Mouse (Mus musculus) liver, embryonic 12.5 days (tissue): Measurements from ENCODE around the gene Col8a1. TPM values are rescaled to one million over a fixed set of nuclear protein-coding genes. Genes with fewer than 3 reads are reported as not detected.
A peak's percentile ranks its signal among the peaks of the same experiment; 100 is the strongest.

Source experiments
- ATAC-seq: fragments of 200-750 bp; cut with Nextera tagmentation; 2 replicates; pipeline ENCODE4 v1.8.0; 2017; ENCODE audit warnings: moderate number of reproducible peaks, mild to moderate bottlenecking, moderate library complexity
- H3K27ac ChIP-seq: fragments of 300-500 bp; sonication (generic); 2 replicates; pipeline ENCODE4 v1.5.1; 2016; ENCODE audit warnings: mild to moderate bottlenecking
- H3K27me3 ChIP-seq: fragments of 300-500 bp; sonication (generic); replicated peaks from 2 replicates; pipeline ENCODE4 v1.6.1; 2016; ENCODE audit warnings: mild to moderate bottlenecking, moderate library complexity
- H3K36me3 ChIP-seq: fragments of 300-500 bp; sonication (generic); 2 replicates; pipeline ENCODE4 v1.6.1; 2016; ENCODE audit warnings: mild to moderate bottlenecking, moderate library complexity
- H3K4me1 ChIP-seq: fragments of 300-500 bp; sonication (generic); 2 replicates; pipeline ENCODE4 v1.6.1; 2016
- H3K4me2 ChIP-seq: fragments of 300-500 bp; sonication (generic); 2 replicates; pipeline ENCODE4 v1.6.1; 2016; ENCODE audit warnings: mild to moderate bottlenecking, moderate library complexity
- H3K4me3 ChIP-seq: fragments of 300-500 bp; sonication (generic); 2 replicates; pipeline ENCODE4 v1.5.1; 2016; ENCODE audit warnings: mild to moderate bottlenecking, moderate library complexity
- H3K9ac ChIP-seq: fragments of 300-500 bp; sonication (generic); 2 replicates; pipeline ENCODE4 v1.6.1; 2016; ENCODE audit warnings: mild to moderate bottlenecking, moderate library complexity
- H3K9me3 ChIP-seq: fragments of 300-500 bp; sonication (generic); replicated peaks from 2 replicates; pipeline ENCODE4 v1.6.1; 2016; ENCODE audit warnings: mild to moderate bottlenecking, moderate library complexity
- WGBS: fragments of 180-500 bp; shearing (Covaris S2); methylation state at CpG from one replicate; pipeline ENCODE4 v1.1.7; 2016; ENCODE audit not compliant: insufficient replicate concordance; 5-methylcytosine and 5-hydroxymethylcytosine counted together
- polyA plus RNA-seq: library from polyadenylated mRNA; unstranded; fragments of >200 nt; fragmentation: Nextera tagmentation; extraction: Ambion mirVana; gene quantifications from 2 replicates; pipeline ENCODE4 v1.2.1, GENCODE M21; 2016

The Col8a1 gene
- 0.36 and 0.61 TPM in 2 replicates for polyA plus RNA-seq

- Histone ChIP-seq H3K36me3 (no peaks in the 10 kb centered on the region), H3K27me3 (peaks cover 18% of the 10 kb centered on the region; the same call in 1 of the 2 replicates), H3K4me3 (peak within 1 kb of the TSS; percentile 15; the same call in 1 of the 2 replicates), H3K9me3 (no peaks in the 10 kb centered on the region), H3K27ac (no peak within 1 kb of the TSS), H3K4me1 (no peaks in the 10 kb centered on the region), H3K9ac (no peak within 1 kb of the TSS), H3K4me2 (peak within 1 kb of the TSS; percentile 55)
- WGBS: 6% methylated on average over 19 of the region's 19 CpGs
- ATAC-seq: no peak
These were observed at the start of gene Col8a1 for GRCm38 (mm10) chr16:57754526-57755125. Gene Col8a1 (minus strand): TSS chr16:57754737.

- Histone ChIP-seq H3K9me3 (no peaks in the 10 kb centered on the region), H3K27ac (no peak overlapping the region), H3K9ac (no peak overlapping the region), H3K4me2 (no peak overlapping the region), H3K36me3 (no peaks in the 10 kb centered on the region), H3K27me3 (no peaks in the 10 kb centered on the region), H3K4me1 (no peaks in the 10 kb centered on the region), H3K4me3 (no peak overlapping the region)
- WGBS: 81% methylated on average over 2 of the region's 2 CpGs
- ATAC-seq: no peak
These were observed 47.3 kb upstream of the Col8a1 start for GRCm38 (mm10) chr16:57801886-57802285.

GRCm38 (mm10) chr16:57796321-57796720 lies 41.8 kb upstream of the Col8a1 start:
- Histone ChIP-seq H3K4me3 (no peak overlapping the region), H3K27ac (no peak overlapping the region), H3K36me3 (no peaks in the 10 kb centered on the region), H3K4me1 (no peaks in the 10 kb centered on the region), H3K9ac (no peak overlapping the region), H3K9me3 (no peaks in the 10 kb centered on the region), H3K4me2 (no peak overlapping the region), H3K27me3 (no peaks in the 10 kb centered on the region)
- no peak for ATAC-seq
- 57% methylated on average over 6 of the region's 6 CpGs for WGBS

- H3K27ac ChIP-seq: no peak overlapping the region
- H3K9me3 ChIP-seq: no peaks in the 10 kb centered on the region
- no peak overlapping the region for H3K9ac ChIP-seq
- no peak for ATAC-seq
- H3K4me3 ChIP-seq: no peak overlapping the region
- no peaks in the 10 kb centered on the region for H3K36me3 ChIP-seq
- H3K27me3 ChIP-seq: no peaks in the 10 kb centered on the region
- H3K4me1 ChIP-seq: no peaks in the 10 kb centered on the region
- H3K4me2 ChIP-seq: no peak overlapping the region
These were observed 24.5 kb upstream of the Col8a1 start for GRCm38 (mm10) chr16:57779011-57779410.

GRCm38 (mm10) chr16:57765615-57766014 lies 11.1 kb upstream of the Col8a1 start:
- no peaks in the 10 kb centered on the region for H3K9me3 ChIP-seq
- no peaks in the 10 kb centered on the region for H3K27me3 ChIP-seq
- 69% methylated on average over 3 of the region's 3 CpGs for WGBS
- no peak overlapping the region for H3K4me2 ChIP-seq
- no peak overlapping the region for H3K27ac ChIP-seq
- no peaks in the 10 kb centered on the region for H3K36me3 ChIP-seq
- no peak overlapping the region for H3K4me3 ChIP-seq
- ATAC-seq: no peak
- no peak overlapping the region for H3K9ac ChIP-seq
- no peaks in the 10 kb centered on the region for H3K4me1 ChIP-seq

- no peak for ATAC-seq
- peaks cover 4% of the 10 kb centered on the region; the same call in 1 of the 2 replicates for H3K27me3 ChIP-seq
- H3K9me3 ChIP-seq: no peaks in the 10 kb centered on the region
- no peak overlapping the region for H3K4me3 ChIP-seq
- no peak overlapping the region for H3K27ac ChIP-seq
- H3K9ac ChIP-seq: no peak overlapping the region
- WGBS: 49% methylated on average over 2 of the region's 2 CpGs
- no peaks in the 10 kb centered on the region for H3K36me3 ChIP-seq
- no peak overlapping the region for H3K4me2 ChIP-seq
- H3K4me1 ChIP-seq: no peaks in the 10 kb centered on the region
These were observed 5.3 kb upstream of the Col8a1 start for GRCm38 (mm10) chr16:57759862-57760261.

- peaks cover 18% of the 10 kb centered on the region; the same call in 1 of the 2 replicates for H3K27me3 ChIP-seq
- H3K9me3 ChIP-seq: no peaks in the 10 kb centered on the region
- WGBS: 55% methylated on average over 5 of the region's 5 CpGs
- ATAC-seq: no peak
- H3K27ac ChIP-seq: no peak overlapping the region
- no peak overlapping the region for H3K4me3 ChIP-seq
- H3K9ac ChIP-seq: no peak overlapping the region
- H3K4me1 ChIP-seq: no peaks in the 10 kb centered on the region
- H3K36me3 ChIP-seq: no peaks in the 10 kb centered on the region
- H3K4me2 ChIP-seq: no peak overlapping the region
These were observed 1.2 kb upstream of the Col8a1 start for GRCm38 (mm10) chr16:57755708-57756107.

- Histone ChIP-seq H3K9me3 (no peaks in the 10 kb centered on the region), H3K4me2 (peak overlapping the region; percentile 55), H3K9ac (no peak overlapping the region), H3K4me3 (no peak overlapping the region), H3K27me3 (peaks cover 18% of the 10 kb centered on the region; the same call in 1 of the 2 replicates), H3K27ac (no peak overlapping the region), H3K4me1 (no peaks in the 10 kb centered on the region), H3K36me3 (no peaks in the 10 kb centered on the region)
- ATAC-seq: no peak
- WGBS: 29% methylated on average over 12 of the region's 12 CpGs
These were observed 704 bp upstream of the Col8a1 start for GRCm38 (mm10) chr16:57755241-57755640.

GRCm38 (mm10) chr16:57753539-57754280 lies 827 bp downstream of the Col8a1 start:
- H3K27me3 ChIP-seq: peaks cover 18% of the 10 kb centered on the region; the same call in 1 of the 2 replicates
- no peak overlapping the region for H3K4me2 ChIP-seq
- no peak for ATAC-seq
- WGBS: 41% methylated on average over 10 of the region's 10 CpGs
- no peaks in the 10 kb centered on the region for H3K4me1 ChIP-seq
- H3K9me3 ChIP-seq: no peaks in the 10 kb centered on the region
- H3K9ac ChIP-seq: no peak overlapping the region
- H3K27ac ChIP-seq: no peak overlapping the region
- no peak overlapping the region for H3K4me3 ChIP-seq
- H3K36me3 ChIP-seq: no peaks in the 10 kb centered on the region

- 20% methylated on average over 2 of the region's 2 CpGs for WGBS
- no peak for ATAC-seq
- Histone ChIP-seq H3K9ac (no peak overlapping the region), H3K9me3 (no peaks in the 10 kb centered on the region), H3K4me2 (no peak overlapping the region), H3K4me1 (no peaks in the 10 kb centered on the region), H3K4me3 (no peak overlapping the region), H3K36me3 (no peaks in the 10 kb centered on the region), H3K27ac (no peak overlapping the region), H3K27me3 (peaks cover 18% of the 10 kb centered on the region; the same call in 1 of the 2 replicates)
These were observed 4.0 kb downstream of the Col8a1 start for GRCm38 (mm10) chr16:57750549-57750948.

GRCm38 (mm10) chr16:57748093-57748492 lies 6.4 kb downstream of the Col8a1 start:
- Histone ChIP-seq H3K4me2 (no peak overlapping the region), H3K36me3 (no peaks in the 10 kb centered on the region), H3K4me3 (no peak overlapping the region), H3K27ac (no peak overlapping the region), H3K9ac (no peak overlapping the region), H3K27me3 (no peaks in the 10 kb centered on the region), H3K4me1 (no peaks in the 10 kb centered on the region), H3K9me3 (no peaks in the 10 kb centered on the region)
- 45% methylated on average over 3 of the region's 3 CpGs for WGBS
- no peak for ATAC-seq

GRCm38 (mm10) chr16:57747357-57748056 lies 7.0 kb downstream of the Col8a1 start:
- Histone ChIP-seq H3K36me3 (no peaks in the 10 kb centered on the region), H3K4me1 (no peaks in the 10 kb centered on the region), H3K27me3 (no peaks in the 10 kb centered on the region), H3K4me3 (no peak overlapping the region), H3K9me3 (no peaks in the 10 kb centered on the region), H3K9ac (no peak overlapping the region), H3K27ac (no peak overlapping the region), H3K4me2 (no peak overlapping the region)
- no peak for ATAC-seq
- 56% methylated on average over 2 of the region's 2 CpGs for WGBS
